Mouse (Mus musculus): ENCODE results near the gene Slc23a2.

The Slc23a2 gene

GRCm38 (mm10) chr2:132144971-132145691 is at the start of gene Slc23a2:
TSS of gene Slc23a2 (minus strand) at chr2:132145108.
- peak; percentile 45 for DNase-seq

- no peak for DNase-seq
These were observed 45.8 kb upstream of the Slc23a2 start for GRCm38 (mm10) chr2:132190602-132191161.

GRCm38 (mm10) chr2:132183874-132184273 is 39.0 kb upstream of the Slc23a2 start:
- no peak for DNase-seq

GRCm38 (mm10) chr2:132180463-132181205 is 35.7 kb upstream of the Slc23a2 start:
- DNase-seq = no peak

GRCm38 (mm10) chr2:132179371-132179770 is 34.5 kb upstream of the Slc23a2 start:
- no peak for DNase-seq

- no peak for DNase-seq
These were observed 32.5 kb upstream of the Slc23a2 start for GRCm38 (mm10) chr2:132177406-132177805.

GRCm38 (mm10) chr2:132176289-132176848 is 31.5 kb upstream of the Slc23a2 start:
- DNase-seq = no peak

- no peak for DNase-seq
These were observed 29.1 kb upstream of the Slc23a2 start for GRCm38 (mm10) chr2:132174048-132174447.

- DNase-seq = no peak
These were observed 27.0 kb upstream of the Slc23a2 start for GRCm38 (mm10) chr2:132171939-132172338.

GRCm38 (mm10) chr2:132169150-132169549 is 24.2 kb upstream of the Slc23a2 start:
- no peak for DNase-seq

- DNase-seq = no peak
These were observed 18.7 kb upstream of the Slc23a2 start for GRCm38 (mm10) chr2:132163626-132164025.

GRCm38 (mm10) chr2:132157482-132157881 is 12.6 kb upstream of the Slc23a2 start:
- DNase-seq = no peak

GRCm38 (mm10) chr2:132152670-132153069 is 7.8 kb upstream of the Slc23a2 start:
- DNase-seq = no peak

- no peak for DNase-seq
These were observed 6.7 kb upstream of the Slc23a2 start for GRCm38 (mm10) chr2:132151592-132151991.

- DNase-seq = no peak
These were observed 6.0 kb upstream of the Slc23a2 start for GRCm38 (mm10) chr2:132150926-132151325.

- DNase-seq = no peak
These were observed 1.6 kb upstream of the Slc23a2 start for GRCm38 (mm10) chr2:132146502-132146901.

GRCm38 (mm10) chr2:132143943-132144927 is 673 bp downstream of the Slc23a2 start:
- DNase-seq = peak; percentile 43

GRCm38 (mm10) chr2:132142606-132143005 is 2.3 kb downstream of the Slc23a2 start:
- no peak for DNase-seq

- DNase-seq = no peak
These were observed 4.4 kb downstream of the Slc23a2 start for GRCm38 (mm10) chr2:132140536-132140935.

GRCm38 (mm10) chr2:132139099-132139498 is 5.8 kb downstream of the Slc23a2 start:
- no peak for DNase-seq

- DNase-seq = no peak
These were observed 8.9 kb downstream of the Slc23a2 start for GRCm38 (mm10) chr2:132135876-132136637.

- no peak for DNase-seq
These were observed 10.2 kb downstream of the Slc23a2 start for GRCm38 (mm10) chr2:132134758-132135157.
